Mouse (Mus musculus) MEL (cell line): ENCODE results near the gene Tulp4. TPM values are rescaled to one million over a fixed set of nuclear protein-coding genes. Genes with fewer than 3 reads are reported as not detected.

Experiments
- DNase-seq: peaks from one replicate; pipeline ENCODE4 v3.0.0; 2011; ENCODE audit warnings: low read depth, low spot score
- H3K27ac ChIP-seq: 2 replicates; pipeline ENCODE4 v1.5.1; 2012; ENCODE audit warnings: low read depth, mild to moderate bottlenecking, control low read depth, low read length, moderate library complexity; ENCODE audit not compliant: control insufficient read depth
- H3K27me3 ChIP-seq, 2 experiments: fragments of 150-350 bp in 1 of 2; sonication (generic) in 1 of 2; 2 replicates each; pipeline ENCODE4 v1.6.1; 2012; ENCODE audit warnings: low read length in 2 of 2, mild to moderate bottlenecking in 2 of 2, improper control_type of control experiment in 1 of 2, moderate library complexity in 1 of 2; ENCODE audit not compliant: insufficient read depth in 2 of 2, control insufficient read depth in 1 of 2
- H3K36me3 ChIP-seq, 2 experiments: 2 replicates each; pipeline ENCODE4 v1.6.1; 2012 to 2014; ENCODE audit warnings: low read length in 2 of 2, improper control_type of control experiment in 1 of 2, inconsistent platforms in 1 of 2, mild to moderate bottlenecking in 1 of 2; ENCODE audit not compliant: insufficient read depth in 2 of 2, control insufficient read depth in 1 of 2
- H3K4me1 ChIP-seq, 2 experiments: fragments of 150-350 bp in 1 of 2; sonication (generic) in 1 of 2; 2 replicates each; pipeline ENCODE4 v1.6.1; 2012; ENCODE audit warnings: low read length in 2 of 2, improper control_type of control experiment in 1 of 2, mild to moderate bottlenecking in 1 of 2; ENCODE audit not compliant: insufficient read depth in 2 of 2, control insufficient read depth in 1 of 2
- H3K4me3 ChIP-seq, 2 experiments: fragments of 150-350 bp in 1 of 2; sonication (generic) in 1 of 2; 2 replicates each; pipeline ENCODE4 v1.5.1; 2012; ENCODE audit warnings: low read depth in 2 of 2, low read length in 2 of 2, mild to moderate bottlenecking in 2 of 2, moderate library complexity in 2 of 2, control low read depth in 1 of 2, improper control_type of control experiment in 1 of 2; ENCODE audit not compliant: control insufficient read depth in 1 of 2, insufficient read depth in 1 of 2
- H3K79me2 ChIP-seq: 2 replicates; pipeline ENCODE4 v1.6.1; 2012; ENCODE audit warnings: mild to moderate bottlenecking, low read length, moderate library complexity; ENCODE audit not compliant: control insufficient read depth, poor library complexity, insufficient read depth
- H3K9ac ChIP-seq: 2 replicates; pipeline ENCODE4 v1.6.1; 2012; ENCODE audit warnings: low read depth, mild to moderate bottlenecking, control low read depth, low read length, moderate library complexity; ENCODE audit not compliant: control insufficient read depth, poor library complexity, severe bottlenecking
- H3K9me3 ChIP-seq: fragments of 150-350 bp; sonication (generic); replicated peaks from 2 replicates; pipeline ENCODE4 v1.6.1; 2012; ENCODE audit warnings: mild to moderate bottlenecking, low read length, improper control_type of control experiment, moderate library complexity; ENCODE audit not compliant: insufficient read depth
- BHLHE40 ChIP-seq: IDR thresholded peaks from 2 replicates; pipeline ENCODE4 v1.6.1; 2012; ENCODE audit warnings: low read depth, mild to moderate bottlenecking, inconsistent platforms, low read length, improper control_type of control experiment, borderline replicate concordance
- CHD1 ChIP-seq: IDR thresholded peaks from 2 replicates; pipeline ENCODE4 v1.6.1; 2012; ENCODE audit warnings: low read depth, mild to moderate bottlenecking, inconsistent platforms, low read length, improper control_type of control experiment
- CHD2 ChIP-seq: IDR thresholded peaks from 2 replicates; pipeline ENCODE4 v1.6.1; 2011; ENCODE audit warnings: low read length, improper control_type of control experiment
- ELF1 ChIP-seq: IDR thresholded peaks from 2 replicates; pipeline ENCODE4 v1.6.1; 2014; ENCODE audit warnings: low read depth, mild to moderate bottlenecking, inconsistent platforms, low read length, improper control_type of control experiment, moderate library complexity
- HCFC1 ChIP-seq: IDR thresholded peaks from 2 replicates; pipeline ENCODE4 v1.6.1; 2012; ENCODE audit warnings: low read depth, mild to moderate bottlenecking, inconsistent platforms, low read length, improper control_type of control experiment, moderate library complexity
- KAT2A ChIP-seq: conservative IDR thresholded peaks from 2 replicates; pipeline ENCODE4 v1.6.1; 2012; ENCODE audit warnings: low read depth, low read length, improper control_type of control experiment, inconsistent platforms
- MYB ChIP-seq: IDR thresholded peaks from 2 replicates; pipeline ENCODE4 v1.6.1; 2011; ENCODE audit warnings: mild to moderate bottlenecking, low read depth, low read length, improper control_type of control experiment
- MYC ChIP-seq: IDR thresholded peaks from 2 replicates; pipeline ENCODE4 v1.6.1; 2011; ENCODE audit warnings: low read depth, mild to moderate bottlenecking, low read length, improper control_type of control experiment, moderate library complexity
- RAD21 ChIP-seq: IDR thresholded peaks from 2 replicates; pipeline ENCODE4 v1.6.1; 2011; ENCODE audit warnings: mild to moderate bottlenecking, low read depth, low read length, improper control_type of control experiment
- SIN3A ChIP-seq: IDR thresholded peaks from 2 replicates; pipeline ENCODE4 v1.6.1; 2012; ENCODE audit warnings: low read length, improper control_type of control experiment, inconsistent platforms
- SMC3 ChIP-seq: IDR thresholded peaks from 2 replicates; pipeline ENCODE4 v1.6.1; 2011; ENCODE audit warnings: low read depth, low read length, improper control_type of control experiment
- UBTF ChIP-seq: IDR thresholded peaks from 2 replicates; pipeline ENCODE4 v1.6.1; 2012; ENCODE audit warnings: low read depth, mild to moderate bottlenecking, inconsistent platforms, low read length, improper control_type of control experiment, moderate library complexity, borderline replicate concordance; ENCODE audit not compliant: insufficient read depth
- ZC3H11A ChIP-seq: IDR thresholded peaks from 2 replicates; pipeline ENCODE4 v1.6.1; 2012; ENCODE audit warnings: low read depth, mild to moderate bottlenecking, inconsistent platforms, low read length, improper control_type of control experiment
- ZKSCAN1 ChIP-seq: IDR thresholded peaks from 2 replicates; pipeline ENCODE4 v1.6.1; 2012; ENCODE audit warnings: low read depth, mild to moderate bottlenecking, inconsistent platforms, low read length, improper control_type of control experiment, moderate library complexity
- polyA plus RNA-seq, 2 experiments: library from polyadenylated mRNA; stranded (reverse) in 1 of 2; unstranded in 1 of 2; fragments of >175 nt in 1 of 2; fragments of >200 nt in 1 of 2; gene quantifications; 2 replicates each; pipeline versions ENCODE4 v1.2.1 to v1.2.4; 2012; ENCODE audit warnings: low replicate concordance in 2 of 2, low read depth in 1 of 2; ENCODE audit not compliant: insufficient read length in 2 of 2, insufficient read depth in 1 of 2, missing spikeins in 1 of 2
- total RNA-seq: library from RNA; depleted of rRNA; stranded (reverse); fragments of 300-350 nt; gene quantifications from 2 replicates; pipeline ENCODE4 v1.2.3, GENCODE M21; 2012

The Tulp4 gene
- total and polyA plus RNA-seq, 3 experiments, result 7.7 to 59.2 TPM; not detected in 1

- Histone ChIP-seq H3K9me3 (no peaks in the 10 kb centered on the region), H3K4me1 (no peaks in the 10 kb centered on the region), H3K27ac (no peak overlapping the region), H3K4me3 (no peak overlapping the region), H3K36me3 (no peaks in the 10 kb centered on the region; a peak in 1 of 4 replicates), H3K9ac (no peak overlapping the region), H3K27me3 (no peaks in the 10 kb centered on the region), H3K79me2 (no peaks in the 10 kb centered on the region)
- DNase-seq, result no peak
- no peak for TF ChIP-seq CHD1
- TF ChIP-seq BHLHE40, result no peak
- TF ChIP-seq HCFC1, result no peak
- TF ChIP-seq ZC3H11A, result no peak
- no peak for TF ChIP-seq SMC3
- TF ChIP-seq ELF1, result no peak
- no peak for TF ChIP-seq MYB
- no peak for TF ChIP-seq MYC
- no peak for TF ChIP-seq KAT2A
These were observed 23.1 kb downstream of the Tulp4 start for GRCm38 (mm10) chr17:6129361-6129760.

DNA sequence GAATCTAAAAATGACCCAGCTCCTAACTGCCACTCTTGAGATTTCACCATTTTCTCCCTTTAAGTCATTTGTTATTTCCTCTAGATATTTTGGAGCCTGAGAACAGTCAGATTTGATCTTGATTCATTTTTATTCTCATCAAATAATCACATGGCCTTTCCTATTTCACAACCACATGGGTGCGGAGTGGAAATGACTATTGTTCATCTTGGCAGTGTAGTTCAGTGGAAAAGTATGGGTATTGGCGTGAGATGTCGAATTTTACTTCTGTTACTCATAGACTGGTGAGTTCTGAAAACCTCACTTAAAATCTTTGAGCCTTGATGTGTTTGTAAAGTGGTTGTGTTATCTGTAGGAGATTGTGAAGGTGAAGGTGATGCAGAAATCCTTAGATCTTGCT, 24.8 kb downstream of the Tulp4 start:
- no peak for DNase-seq
- no peak for TF ChIP-seq CHD2
- Histone ChIP-seq H3K4me3 (no peak overlapping the region), H3K9me3 (no peaks in the 10 kb centered on the region), H3K27me3 (no peaks in the 10 kb centered on the region), H3K9ac (no peak overlapping the region), H3K4me1 (no peaks in the 10 kb centered on the region), H3K36me3 (no peaks in the 10 kb centered on the region), H3K79me2 (no peaks in the 10 kb centered on the region), H3K27ac (no peak overlapping the region)

GRCm38 (mm10) chr17:6140875-6141274, 34.6 kb downstream of the Tulp4 start:
- H3K4me3 ChIP-seq, result no peak overlapping the region
- no peak overlapping the region for H3K9ac ChIP-seq
- no peak overlapping the region for H3K27ac ChIP-seq
- TF ChIP-seq ZKSCAN1 (no peak), RAD21 (no peak), UBTF (no peak), SIN3A (no peak)
- no peak for DNase-seq
- H3K4me1 ChIP-seq, result no peaks in the 10 kb centered on the region
- H3K27me3 ChIP-seq, result no peaks in the 10 kb centered on the region
- no peaks in the 10 kb centered on the region for H3K36me3 ChIP-seq
- no peaks in the 10 kb centered on the region for H3K9me3 ChIP-seq
- no peaks in the 10 kb centered on the region for H3K79me2 ChIP-seq
